Mouse (Mus musculus): ENCODE data around the gene Samd4. TPM values are rescaled to one million over a fixed set of nuclear protein-coding genes. Genes with fewer than 3 reads are reported as not detected.

Samd4 gene
- total RNA-seq (2021): 10 to 100 TPM; 12.5 to 13.8 TPM
- long read RNA-seq: 0 reads

DNA sequence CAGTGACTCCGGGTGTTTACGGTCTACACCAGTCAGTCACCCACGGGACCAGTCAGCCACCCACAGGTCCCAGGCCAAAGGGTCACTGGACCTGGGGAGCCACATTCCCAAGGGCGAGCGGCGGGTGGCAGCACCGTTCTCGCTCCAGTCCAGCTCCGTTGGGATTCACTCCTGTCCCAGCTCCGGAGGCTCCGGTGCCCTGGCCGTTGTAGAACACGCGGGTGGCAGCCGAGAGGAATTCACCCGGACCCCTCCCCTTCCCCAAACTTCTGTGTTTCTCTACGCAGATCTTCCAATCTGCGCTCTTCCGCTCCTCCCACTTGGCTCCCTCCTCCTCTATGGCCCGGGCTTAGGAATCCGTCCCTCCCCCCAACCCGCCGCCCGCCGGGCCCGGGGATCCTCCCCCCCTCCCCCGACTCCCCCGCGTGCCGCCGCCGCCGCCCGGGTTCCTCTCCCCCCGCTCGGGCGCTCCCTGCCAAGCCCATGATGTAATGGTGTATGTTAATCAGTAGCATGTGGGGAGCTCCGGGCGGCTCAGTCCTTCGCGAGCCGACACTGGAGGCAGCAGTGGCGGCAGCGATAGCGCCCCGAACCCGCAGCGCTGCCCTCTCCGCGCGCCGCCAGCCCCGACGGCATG lies at the start of gene Samd4:
Samd4 (plus strand) TSS at position 424 of the 637 bp plus-strand sequence.
- DNase-seq (ENCODE audit: low spot score in 2 of 2): peak; percentile 50 to 80

DNA sequence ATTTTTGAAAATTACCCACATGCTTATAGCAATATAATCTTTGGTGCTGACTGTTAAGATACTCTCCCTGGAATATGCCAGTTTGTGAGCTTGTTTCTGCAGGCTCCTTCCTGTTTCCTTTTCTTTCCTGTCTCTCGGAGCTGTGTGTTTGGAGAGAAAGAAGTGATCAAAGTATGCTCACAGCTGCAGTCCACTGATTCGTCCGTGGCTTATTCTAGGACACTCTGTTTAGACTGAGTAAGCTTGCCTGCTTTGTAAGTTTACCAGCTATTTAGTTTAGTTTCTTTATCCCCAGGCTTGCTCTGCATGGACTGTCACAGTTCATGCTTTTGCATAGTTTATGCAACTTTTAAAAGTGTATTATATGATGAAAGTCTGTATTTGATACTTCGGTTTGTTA lies 43.3 kb upstream of the Samd4 start:
- no peak for DNase-seq (ENCODE audit: low spot score in 2 of 2)

DNA sequence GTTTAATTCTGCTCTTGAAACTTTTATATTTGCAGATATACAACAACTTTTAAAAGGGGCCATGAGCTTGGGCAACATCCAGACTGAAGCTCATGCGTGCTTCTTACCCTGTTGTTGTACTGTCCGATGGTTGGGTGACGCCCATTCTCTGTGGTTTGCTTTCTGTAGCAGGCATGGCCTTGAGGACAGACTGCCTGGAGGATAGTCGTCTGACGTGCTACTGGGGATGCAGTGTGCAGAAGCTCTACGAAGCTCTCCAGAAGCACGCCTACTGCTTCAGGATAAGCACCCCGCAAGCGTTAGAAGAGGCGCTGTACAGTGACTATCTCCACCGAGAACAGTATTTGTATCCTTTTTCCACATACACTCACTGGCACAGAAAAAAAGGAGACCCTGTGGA lies 36.9 kb upstream of the Samd4 start:
- no peak for DNase-seq (ENCODE audit: low spot score in 2 of 2)

DNA sequence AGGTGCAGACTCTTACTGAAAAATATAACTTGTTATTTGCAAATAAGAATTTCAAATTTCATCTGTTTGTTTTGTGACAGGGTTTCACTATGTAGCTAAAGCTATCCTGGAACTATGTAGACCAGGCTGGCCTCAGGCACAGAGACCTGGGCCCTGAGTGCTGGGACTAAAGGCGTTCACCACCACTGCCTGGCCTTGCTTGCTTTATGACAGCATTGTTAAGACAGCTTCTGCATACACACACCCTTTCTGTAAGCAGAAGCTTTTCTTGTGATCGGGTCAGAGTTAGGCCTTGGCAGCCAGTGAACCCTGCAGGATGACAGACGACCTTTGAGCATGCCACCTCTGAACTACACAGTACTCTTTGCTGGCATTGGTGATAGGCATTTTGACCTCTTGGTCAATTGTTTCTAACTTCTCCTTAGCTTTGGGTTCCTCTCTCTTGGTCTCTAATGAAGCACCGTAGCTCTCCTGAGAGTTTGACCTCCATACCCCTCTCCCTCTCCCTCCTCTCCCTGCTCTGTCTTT lies 34.5 kb upstream of the Samd4 start:
- no peak for DNase-seq (ENCODE audit: low spot score in 2 of 2)

DNA sequence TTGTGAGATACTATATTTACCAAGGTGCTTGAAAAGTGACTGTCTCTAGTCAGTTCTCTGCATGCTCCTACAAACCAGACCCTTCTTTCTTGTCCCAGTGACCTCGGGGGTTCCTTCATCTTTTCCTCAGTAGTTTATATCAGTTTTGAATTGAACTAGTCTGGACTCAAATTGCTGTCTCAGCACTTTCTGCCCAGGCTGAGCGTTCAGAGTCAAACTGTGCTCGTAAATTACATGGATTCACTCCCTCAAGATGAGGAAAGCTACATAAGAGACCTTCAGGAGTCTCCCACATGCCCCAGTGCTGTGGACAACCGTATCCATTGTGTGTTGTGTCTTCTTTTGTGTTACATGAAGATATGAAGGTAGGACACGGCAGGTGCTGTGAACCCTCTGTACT lies 33.9 kb upstream of the Samd4 start:
- DNase-seq (ENCODE audit: low spot score in 2 of 2): no peak

DNA sequence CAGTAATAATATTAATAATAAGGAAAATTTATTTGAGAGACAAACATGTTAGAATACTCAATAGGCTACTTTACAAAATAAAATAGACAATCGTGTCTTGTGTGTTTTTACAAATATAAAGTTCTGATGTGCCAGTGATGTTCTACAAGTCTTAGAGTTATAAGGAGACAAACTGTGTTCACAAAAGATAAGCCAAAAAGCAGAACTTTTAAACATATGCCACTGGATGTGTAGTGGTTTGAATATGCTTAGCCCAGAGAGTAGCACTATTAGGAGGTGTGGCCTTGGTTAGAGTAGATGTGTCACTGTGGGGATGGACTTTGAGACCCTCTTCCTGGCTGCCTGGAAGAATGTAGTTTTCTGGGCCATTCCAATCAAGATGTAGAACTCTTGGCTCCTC lies 32.9 kb upstream of the Samd4 start:
- no peak for DNase-seq (ENCODE audit: low spot score in 2 of 2)

DNA sequence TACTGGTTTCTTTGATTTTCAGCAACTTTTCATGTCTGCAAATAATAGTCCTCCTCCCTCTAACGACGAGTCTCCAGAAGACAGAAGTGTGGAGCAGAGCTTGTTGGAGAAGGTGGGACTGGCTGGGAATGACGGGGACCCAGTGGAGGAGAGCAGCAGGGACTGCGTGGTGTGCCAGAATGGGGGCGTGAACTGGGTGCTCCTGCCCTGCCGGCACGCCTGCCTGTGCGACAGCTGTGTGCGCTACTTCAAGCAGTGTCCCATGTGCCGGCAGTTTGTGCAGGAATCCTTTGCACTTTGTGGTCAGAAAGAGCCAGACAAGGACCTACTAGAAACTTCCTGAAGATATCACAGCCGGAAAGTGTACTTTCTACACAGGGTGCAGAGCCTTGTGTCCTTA lies 29.0 kb upstream of the Samd4 start:
- no peak for DNase-seq (ENCODE audit: low spot score in 2 of 2)

DNA sequence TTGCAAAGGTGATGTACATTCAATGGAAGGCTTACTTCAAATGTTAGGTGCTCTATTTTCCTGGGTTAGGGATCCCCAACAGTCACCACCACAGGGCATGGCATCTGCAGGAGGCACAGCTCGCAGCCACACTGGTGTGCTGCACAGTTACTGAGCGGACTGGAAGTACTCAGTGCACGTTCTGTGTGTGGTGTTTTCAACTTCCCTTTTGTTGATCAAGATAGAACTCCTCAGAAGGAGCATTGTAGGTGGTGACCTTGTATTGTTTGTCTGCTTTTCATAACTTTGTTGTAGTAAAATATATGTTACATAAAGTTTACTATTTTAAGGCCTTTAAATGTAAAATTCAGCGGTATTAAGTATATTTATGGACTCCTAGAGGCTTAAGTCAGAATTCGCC lies 19.7 kb upstream of the Samd4 start:
- no peak for DNase-seq (ENCODE audit: low spot score in 2 of 2)

DNA sequence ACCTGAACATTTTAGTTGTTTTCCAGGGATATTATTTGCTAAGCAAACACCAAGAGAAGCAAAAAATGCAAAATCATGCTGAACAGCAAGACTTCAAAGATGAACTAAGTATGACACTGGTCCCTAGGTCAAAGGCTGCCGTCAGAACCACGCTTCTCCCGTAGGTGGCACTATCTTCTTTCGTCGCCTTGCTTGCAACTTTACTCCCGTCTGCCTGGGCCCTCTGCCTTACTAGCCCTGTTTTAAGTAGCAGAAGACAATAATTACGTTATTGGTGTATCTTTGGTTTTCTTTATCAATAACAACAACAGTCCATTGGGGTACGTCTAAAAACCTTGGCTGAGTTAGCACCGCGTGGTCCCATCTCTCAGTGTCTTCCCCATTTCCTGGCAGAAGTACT lies 1.7 kb upstream of the Samd4 start:
- DNase-seq (ENCODE audit: low spot score in 2 of 2): peak in 1 of 2 experiments; percentile 70

DNA sequence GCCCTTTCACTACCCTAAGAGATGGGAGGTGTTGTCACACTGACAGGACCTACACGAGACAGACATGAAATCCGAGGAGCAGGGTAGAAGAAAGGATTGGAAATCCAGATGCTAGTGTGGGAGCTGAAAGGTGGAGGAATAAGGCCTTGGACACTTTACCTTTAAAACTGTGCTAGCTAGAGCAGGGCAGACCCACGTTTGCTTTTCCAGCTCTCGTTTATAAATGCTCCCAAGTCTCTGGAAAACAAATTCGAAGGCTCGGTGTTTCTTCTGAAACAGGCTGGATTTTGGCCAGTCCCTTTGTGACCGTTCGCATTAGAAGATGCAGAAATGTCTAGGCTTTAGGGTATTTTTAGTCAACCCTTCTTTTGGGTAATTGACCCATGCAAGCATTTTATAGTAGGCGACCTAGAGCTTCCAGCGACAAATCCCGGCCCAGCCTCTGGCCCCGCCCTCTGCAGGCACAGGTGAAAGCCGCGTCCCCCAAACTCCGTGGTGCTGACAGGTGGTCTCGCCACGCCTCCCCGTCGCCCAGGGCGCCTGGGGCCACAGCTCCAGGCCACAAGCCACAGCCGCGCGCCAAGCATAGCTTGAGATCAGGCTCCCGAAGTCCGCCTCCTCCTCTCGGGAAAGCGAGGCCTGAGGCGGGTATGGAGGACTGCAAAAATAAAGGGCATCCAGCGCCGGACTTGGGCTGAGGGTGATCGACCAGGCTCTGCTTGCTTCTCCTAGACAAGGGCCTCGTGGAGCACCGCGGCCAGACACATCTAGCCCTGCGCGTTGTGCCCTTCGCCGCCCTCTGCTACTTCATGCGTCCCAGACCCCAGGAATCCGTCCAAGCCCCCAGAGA lies 848 bp upstream of the Samd4 start:
- DNase-seq (ENCODE audit: low spot score in 2 of 2): peak in 1 of 2 experiments; percentile 13

DNA sequence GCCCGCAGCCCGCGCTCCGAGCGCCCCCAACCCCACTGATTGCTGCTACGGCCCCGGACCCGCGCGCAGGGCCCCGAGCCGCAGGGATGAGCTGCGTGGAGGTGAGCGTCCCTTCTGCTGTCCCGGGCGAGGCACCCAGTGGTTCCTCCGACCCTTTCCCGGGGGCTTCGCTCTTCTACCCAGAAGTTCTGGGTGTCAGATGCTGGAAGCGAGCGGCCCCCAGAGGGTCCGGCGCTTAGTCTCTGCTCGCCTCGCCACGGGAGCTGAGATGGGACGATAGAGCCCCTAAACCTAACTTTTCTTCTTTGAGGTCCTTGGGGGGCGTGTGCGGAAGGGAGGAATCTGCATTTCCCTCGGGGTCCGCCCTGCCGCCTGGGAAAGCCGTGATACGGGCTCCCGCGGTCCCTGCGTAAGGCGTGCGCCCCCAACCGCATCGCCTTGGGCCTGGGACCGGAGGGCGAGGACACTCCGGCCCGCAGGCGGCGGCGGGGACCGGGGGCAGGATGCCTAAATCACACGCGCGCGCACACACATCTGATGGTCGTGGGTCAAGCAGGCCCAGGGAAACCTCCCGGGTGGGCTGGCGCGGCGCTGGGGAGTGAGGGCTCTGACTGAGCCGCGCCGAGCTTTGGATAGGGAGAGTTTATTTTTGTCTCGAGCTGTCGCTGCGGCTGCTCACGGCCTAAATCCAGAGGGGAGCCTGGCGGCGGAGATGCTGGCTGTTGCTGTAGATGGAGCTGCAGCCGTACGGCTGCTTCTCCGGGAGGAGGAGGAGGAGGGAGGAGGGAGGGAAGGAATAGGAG lies 615 bp downstream of the Samd4 start:
- DNase-seq (ENCODE audit: low spot score in 2 of 2): peak; percentile 37 to 68

DNA sequence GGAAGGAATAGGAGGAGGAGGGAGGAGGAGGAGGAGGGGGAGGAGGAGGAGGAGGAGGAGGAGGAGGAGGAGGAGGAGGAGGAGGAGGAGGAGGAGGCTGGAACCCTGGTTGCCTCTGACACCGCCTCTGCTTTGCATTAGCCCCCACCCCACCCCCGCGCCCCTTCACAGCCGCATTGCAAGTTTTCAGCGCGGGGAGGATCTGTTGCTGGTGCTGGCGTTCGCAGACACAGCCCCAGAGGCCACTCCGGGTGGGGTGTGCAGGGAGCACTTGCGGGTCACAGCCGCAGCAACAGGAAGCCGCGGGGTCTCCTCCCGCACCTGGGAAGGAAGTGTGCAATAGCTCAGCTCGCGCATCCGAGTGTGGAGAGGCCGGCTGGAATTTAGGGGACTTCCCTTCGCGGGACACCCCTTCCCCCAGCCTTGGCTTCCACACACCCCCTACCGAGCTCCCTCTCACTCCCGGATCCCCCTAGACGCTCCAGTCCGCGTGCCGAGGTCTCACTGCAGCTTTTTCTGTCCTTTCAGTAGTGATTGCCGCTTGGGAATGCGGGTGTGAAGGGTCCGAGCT lies 1.3 kb downstream of the Samd4 start:
- DNase-seq (ENCODE audit: low spot score in 2 of 2): peak; percentile 21 to 30

DNA sequence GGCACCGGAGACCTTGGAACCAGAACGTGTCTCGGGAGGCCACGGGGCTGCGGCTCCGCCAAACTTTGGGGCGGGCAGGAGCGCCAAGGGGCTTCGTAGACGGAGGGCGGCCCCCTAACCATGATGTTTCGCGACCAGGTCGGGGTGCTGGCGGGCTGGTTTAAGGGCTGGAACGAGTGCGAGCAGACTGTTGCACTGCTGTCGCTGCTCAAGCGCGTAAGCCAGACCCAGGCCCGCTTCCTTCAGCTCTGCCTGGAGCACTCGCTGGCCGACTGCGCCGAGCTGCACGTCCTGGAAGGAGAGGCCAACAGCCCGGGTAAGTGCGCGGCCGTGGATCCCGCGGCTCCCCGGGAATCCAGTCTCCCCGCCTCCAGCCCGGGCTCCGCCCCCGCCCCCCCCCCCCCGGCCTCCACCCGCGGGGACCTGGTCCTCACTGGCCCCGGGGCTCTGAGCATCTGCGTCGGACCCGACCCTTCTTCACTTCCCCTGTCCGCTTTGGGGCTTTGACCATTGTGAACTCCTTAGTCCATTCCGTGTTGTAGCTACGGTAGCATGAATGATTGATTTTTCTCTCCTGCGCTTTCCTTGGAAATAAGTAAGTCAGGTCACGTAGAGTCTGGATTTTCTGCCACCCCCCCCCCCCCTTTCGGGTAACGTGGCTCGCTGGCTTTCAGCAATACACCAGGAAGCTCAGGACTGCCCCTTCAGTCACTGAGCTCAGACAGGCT lies 2.2 kb downstream of the Samd4 start:
- peak; percentile 24 to 46 for DNase-seq (ENCODE audit: low spot score in 2 of 2)

DNA sequence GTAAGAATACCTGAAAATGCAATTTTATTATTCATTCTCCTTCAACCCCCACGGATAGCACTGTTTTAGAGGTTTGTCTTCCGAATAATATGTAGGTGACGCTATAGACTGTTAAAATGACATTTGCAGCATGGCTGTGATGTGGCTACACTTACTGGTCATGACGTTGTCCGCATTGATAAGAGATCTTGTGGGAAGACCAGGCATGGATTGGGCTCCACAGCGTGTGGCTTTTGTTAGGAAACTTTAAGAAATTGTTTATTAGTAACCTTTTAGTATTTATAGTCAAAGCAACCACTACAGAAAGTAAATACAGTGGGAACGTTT lies 2.7 kb downstream of the Samd4 start:
- DNase-seq (ENCODE audit: low spot score in 2 of 2): no peak

DNA sequence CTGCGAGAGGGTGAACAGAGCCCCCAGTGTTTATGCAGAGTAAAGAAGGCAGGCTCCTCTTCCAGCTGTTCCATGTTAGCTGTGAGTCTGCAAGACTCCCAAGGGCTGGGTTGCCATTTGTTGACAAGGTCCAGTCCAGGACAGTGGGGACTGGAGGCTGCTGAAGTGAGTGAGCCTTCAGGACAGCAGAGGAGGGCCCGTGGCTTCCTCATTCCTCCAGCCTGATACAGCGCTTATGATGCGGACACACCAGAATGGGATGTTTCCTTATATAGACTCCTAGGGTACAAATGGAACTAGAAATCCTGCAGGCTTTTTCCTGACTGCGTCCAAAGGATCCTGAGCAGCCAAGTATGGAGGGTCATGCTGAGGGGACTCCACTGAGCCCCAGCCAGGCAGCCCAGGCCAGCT lies 3.2 kb downstream of the Samd4 start:
- DNase-seq (ENCODE audit: low spot score in 2 of 2): no peak

DNA sequence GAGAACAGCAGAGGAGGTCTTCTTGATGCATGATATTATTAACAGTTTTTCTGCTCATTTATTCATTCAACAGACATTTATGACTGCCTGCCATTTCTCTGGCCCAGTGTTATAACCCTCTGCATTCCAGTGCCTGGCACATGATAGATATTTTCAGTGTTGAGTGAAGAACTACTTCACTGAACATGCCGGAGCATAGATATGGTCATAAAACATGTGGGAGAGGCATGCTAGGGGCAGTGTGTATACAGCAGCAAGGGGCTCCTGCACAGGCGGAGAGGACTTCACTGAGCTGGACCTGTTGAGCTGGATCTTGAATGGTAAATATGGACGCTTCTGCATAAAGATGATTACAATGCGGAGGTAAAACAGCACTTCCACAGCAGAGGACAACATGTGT lies 6.4 kb downstream of the Samd4 start:
- no peak for DNase-seq (ENCODE audit: low spot score in 2 of 2)

DNA sequence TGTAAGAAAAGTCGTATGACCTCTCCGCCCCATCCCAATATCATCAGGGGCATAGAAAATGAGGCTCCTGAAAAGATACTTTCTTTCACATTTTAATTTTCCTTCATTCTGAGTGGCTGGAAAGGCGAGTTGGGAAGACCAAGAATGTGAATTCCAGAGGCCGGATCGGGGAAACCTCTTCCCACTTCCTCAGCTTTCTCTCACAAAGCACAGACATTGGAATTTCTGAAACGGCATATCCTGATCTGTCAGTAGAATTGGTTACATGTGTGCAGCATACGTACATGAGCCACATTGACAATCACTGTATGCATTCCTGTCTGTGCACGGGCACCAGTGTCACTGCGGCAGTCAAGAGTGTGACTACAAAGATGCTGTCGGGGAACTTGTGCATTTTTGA lies 11.3 kb downstream of the Samd4 start:
- no peak for DNase-seq (ENCODE audit: low spot score in 2 of 2)

DNA sequence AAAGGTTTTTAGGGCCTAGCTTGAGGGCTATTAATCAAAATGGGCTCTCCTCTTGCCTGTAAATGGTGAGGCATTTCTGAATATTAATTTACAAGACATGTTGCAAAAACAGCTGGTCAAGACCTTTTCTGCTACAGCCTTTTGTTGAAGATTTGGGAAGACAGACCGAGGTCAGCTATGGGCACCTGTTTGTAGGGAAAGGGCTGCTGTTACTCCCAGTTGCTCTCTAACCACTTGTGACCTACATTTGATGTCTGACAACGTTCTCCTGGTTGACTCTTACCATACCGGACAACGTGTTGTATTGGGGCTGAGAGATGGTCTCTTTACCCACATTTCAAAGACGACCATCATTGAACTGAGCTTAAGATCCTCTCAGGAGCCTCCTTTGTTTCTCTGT lies 15.3 kb downstream of the Samd4 start:
- no peak for DNase-seq (ENCODE audit: low spot score in 2 of 2)

DNA sequence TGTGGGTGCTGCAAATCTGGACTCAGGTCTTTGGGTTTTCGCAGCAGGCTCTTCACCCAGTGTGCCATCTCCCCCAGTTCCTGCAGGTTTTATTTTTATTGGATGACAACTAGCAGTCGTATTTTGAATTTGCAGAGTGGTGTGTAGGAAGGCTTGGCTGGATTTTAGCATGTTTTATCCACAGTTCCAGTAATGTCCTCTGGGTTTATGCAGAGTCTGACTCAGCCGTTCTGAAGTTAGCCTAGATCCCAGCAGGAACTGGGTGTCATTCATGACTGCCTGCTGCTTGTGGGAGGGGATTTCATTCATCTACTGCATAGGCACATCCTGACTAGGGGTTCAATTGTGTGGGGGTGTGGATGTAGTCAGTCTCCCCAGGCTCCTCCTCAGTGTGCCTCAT lies 16.0 kb downstream of the Samd4 start:
- DNase-seq (ENCODE audit: low spot score in 2 of 2): peak; percentile 70 to 80

DNA sequence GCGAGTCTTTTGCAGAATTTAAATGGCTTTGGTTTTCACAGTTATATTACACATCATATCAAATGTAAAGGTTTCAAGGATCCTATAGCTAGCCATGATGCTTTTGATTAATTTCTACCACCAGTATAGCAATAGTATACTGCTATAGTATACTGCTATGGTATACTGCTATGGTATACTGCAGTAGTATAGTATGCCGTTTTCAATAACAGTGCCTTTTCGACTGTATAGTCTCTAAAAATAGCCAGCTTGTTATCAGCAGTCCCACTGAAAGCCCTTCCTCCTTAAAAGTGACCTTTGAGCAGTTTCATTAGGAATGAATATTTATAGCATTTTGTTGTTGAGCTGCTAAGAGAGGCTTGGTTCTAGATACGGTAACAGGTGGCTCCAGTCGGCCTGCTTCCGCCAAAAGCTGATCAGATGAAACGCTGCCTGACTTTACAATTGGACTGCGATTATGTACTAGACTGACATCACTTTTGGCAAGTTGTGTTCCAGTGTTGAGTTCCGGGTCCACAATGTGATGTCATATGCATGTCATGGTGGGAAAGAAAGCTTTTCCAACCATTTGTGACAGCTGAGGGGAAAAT lies 19.9 kb downstream of the Samd4 start:
- DNase-seq (ENCODE audit: low spot score in 2 of 2): no peak
